Mouse (Mus musculus) heart, adult 2 months (tissue): ENCODE data around the gene Slc30a3. TPM values are rescaled to one million over a fixed set of nuclear protein-coding genes. Genes with fewer than 3 reads are reported as not detected.

ENCODE experiments used
- DNase-seq, 2 experiments: peaks; one replicate each; pipeline ENCODE4 v3.0.0; 2021
- H3K27ac ChIP-seq: fragments of 200-600 bp; 2 replicates; pipeline ENCODE4 v1.8.1; 2022
- H3K27me3 ChIP-seq: fragments of 200-500 bp; 2 replicates; pipeline ENCODE4 v1.6.1; 2012; ENCODE audit warnings: mild to moderate bottlenecking, low read length, inconsistent platforms, mixed read lengths; ENCODE audit not compliant: control insufficient read depth, insufficient read depth
- H3K36me3 ChIP-seq: fragments of 200-500 bp; 2 replicates; pipeline ENCODE4 v1.6.1; 2012; ENCODE audit warnings: low read length, inconsistent platforms; ENCODE audit not compliant: control insufficient read depth, insufficient read depth
- H3K4me1 ChIP-seq: fragments of 200-500 bp; 2 replicates; pipeline ENCODE4 v1.6.1; 2011; ENCODE audit warnings: low read length; ENCODE audit not compliant: control insufficient read depth, insufficient read depth
- H3K4me3 ChIP-seq: fragments of 200-600 bp; 2 replicates; pipeline ENCODE4 v1.8.1; 2022
- H3K79me2 ChIP-seq: fragments of 200-500 bp; replicated peaks from 2 replicates; pipeline ENCODE4 v1.6.1; 2012; ENCODE audit warnings: mild to moderate bottlenecking, inconsistent platforms, low read length, moderate library complexity, mixed read lengths; ENCODE audit not compliant: control insufficient read depth, insufficient read depth
- H3K9ac ChIP-seq: fragments of 200-500 bp; 2 replicates; pipeline ENCODE4 v1.6.1; 2012; ENCODE audit warnings: low read depth, mild to moderate bottlenecking, control low read depth, inconsistent platforms, low read length, mixed read lengths
- CTCF ChIP-seq: fragments of 200-600 bp; IDR thresholded peaks from 2 replicates; pipeline ENCODE4 v1.8.1; 2022; ENCODE audit warnings: antibody characterized with exemption, mild to moderate bottlenecking, moderate library complexity
- EP300 ChIP-seq: fragments of 200-500 bp; IDR thresholded peaks from 2 replicates; pipeline ENCODE4 v1.6.1; 2011; ENCODE audit warnings: low read depth, low read length, control low read depth; ENCODE audit not compliant: insufficient read depth
- POLR2A ChIP-seq: fragments of 200-500 bp; IDR thresholded peaks from 2 replicates; pipeline ENCODE4 v1.6.1; 2011; ENCODE audit warnings: mild to moderate bottlenecking, low read depth, low read length, control low read depth; ENCODE audit not compliant: insufficient read depth
- WGBS: fragments of 180-500 bp; shearing (Covaris S2); methylation state at CpG from one replicate; pipeline ENCODE4 v1.1.7; 2018; 5-methylcytosine and 5-hydroxymethylcytosine counted together
- intact Hi-C: fragments of 180-260 bp; cut with DNase I; formaldehyde crosslinking; loops from one replicate; pipeline ENCODE4 v1.15.1; 2025
- polyA plus RNA-seq: library from polyadenylated mRNA; depleted of rRNA; stranded (reverse); fragments of >200 nt; gene quantifications from 2 replicates; pipeline ENCODE4 v1.2.3, GENCODE M21; 2012
- total RNA-seq, 2 experiments: library from RNA; stranded (reverse); gene quantifications; 2 replicates each; pipeline ENCODE4 v1.2.3; 2021

Gene Slc30a3
- total and polyA plus RNA-seq, 3 experiments, result 0.29 to 0.47 TPM; not detected in 1

- no peaks in the 10 kb centered on the region for H3K27me3 ChIP-seq
- DNase-seq, result peak in 1 of 2 experiments; percentile 37
- TF ChIP-seq CTCF, result no peak
- peak overlapping the region; percentile 83 for H3K9ac ChIP-seq
- intact Hi-C loops, result no loop called here
- WGBS, result 14% methylated on average over 10 of the region's 10 CpGs
- no peaks in the 10 kb centered on the region; the same call in 1 of the 2 replicates for H3K36me3 ChIP-seq
- H3K4me3 ChIP-seq, result peak overlapping the region; percentile 51
- no peaks in the 10 kb centered on the region for H3K79me2 ChIP-seq
- H3K4me1 ChIP-seq, result no peaks in the 10 kb centered on the region
- H3K27ac ChIP-seq, result peak overlapping the region; percentile 95
These were observed 8.9 kb upstream of the Slc30a3 start for GRCm38 (mm10) chr5:31116912-31117311.

- no peaks in the 10 kb centered on the region for H3K79me2 ChIP-seq
- 13% methylated on average over 3 of the region's 3 CpGs for WGBS
- intact Hi-C loops, result no loop called here
- TF ChIP-seq POLR2A, result peak; percentile 51
- TF ChIP-seq EP300, result peak; percentile 88
- no peak for TF ChIP-seq CTCF
- peak within 1 kb of the TSS; percentile 83 for H3K9ac ChIP-seq
- H3K27ac ChIP-seq, result peak within 1 kb of the TSS; percentile 95
- peak within 1 kb of the TSS; percentile 51 for H3K4me3 ChIP-seq
- H3K4me1 ChIP-seq, result no peaks in the 10 kb centered on the region
- peak; percentile 38 to 59 for DNase-seq
- no peaks in the 10 kb centered on the region; the same call in 1 of the 2 replicates for H3K36me3 ChIP-seq
- H3K27me3 ChIP-seq, result no peaks in the 10 kb centered on the region
These were observed 8.3 kb upstream of the Slc30a3 start, which contains the start of gene Trim54 for GRCm38 (mm10) chr5:31116354-31116753. Gene Trim54 (plus strand): TSS chr5:31116712.

GRCm38 (mm10) chr5:31110781-31111180, 2.7 kb upstream of the Slc30a3 start:
- no peaks in the 10 kb centered on the region for H3K36me3 ChIP-seq
- H3K27ac ChIP-seq, result no peak overlapping the region
- intact Hi-C loops, result loop anchor here (2.0 kb wide), 1 partner anchor 28 kb away; no protein-coding TSS in a partner anchor
- DNase-seq, result no peak
- H3K4me1 ChIP-seq, result no peaks in the 10 kb centered on the region
- 15% methylated on average over 7 of the region's 7 CpGs for WGBS
- no peaks in the 10 kb centered on the region for H3K79me2 ChIP-seq
- no peaks in the 10 kb centered on the region for H3K27me3 ChIP-seq
- no peak overlapping the region for H3K4me3 ChIP-seq
- TF ChIP-seq CTCF (peak; percentile 77), EP300 (no peak)
- H3K9ac ChIP-seq, result no peak overlapping the region

GRCm38 (mm10) chr5:31105814-31106335, 2.2 kb downstream of the Slc30a3 start, which contains the start of gene Dnajc5g:
Gene Dnajc5g (plus strand): TSS chr5:31106285.
- 76% methylated on average over 9 of the region's 9 CpGs for WGBS
- intact Hi-C loops, result loop anchor here (5.0 to 10.0 kb wide), 2 partner anchors 54 to 301 kb away; partner anchors contain the start of gene Cad
- no peak for DNase-seq
- H3K4me3 ChIP-seq, result no peak within 1 kb of the TSS
- no peak within 1 kb of the TSS for H3K9ac ChIP-seq
- H3K4me1 ChIP-seq, result no peaks in the 10 kb centered on the region
- no peak for TF ChIP-seq CTCF
- TF ChIP-seq EP300, result no peak
- no peak for TF ChIP-seq POLR2A
- no peaks in the 10 kb centered on the region for H3K36me3 ChIP-seq
- H3K27me3 ChIP-seq, result no peaks in the 10 kb centered on the region
- H3K27ac ChIP-seq, result no peak within 1 kb of the TSS
- no peaks in the 10 kb centered on the region for H3K79me2 ChIP-seq

DNA sequence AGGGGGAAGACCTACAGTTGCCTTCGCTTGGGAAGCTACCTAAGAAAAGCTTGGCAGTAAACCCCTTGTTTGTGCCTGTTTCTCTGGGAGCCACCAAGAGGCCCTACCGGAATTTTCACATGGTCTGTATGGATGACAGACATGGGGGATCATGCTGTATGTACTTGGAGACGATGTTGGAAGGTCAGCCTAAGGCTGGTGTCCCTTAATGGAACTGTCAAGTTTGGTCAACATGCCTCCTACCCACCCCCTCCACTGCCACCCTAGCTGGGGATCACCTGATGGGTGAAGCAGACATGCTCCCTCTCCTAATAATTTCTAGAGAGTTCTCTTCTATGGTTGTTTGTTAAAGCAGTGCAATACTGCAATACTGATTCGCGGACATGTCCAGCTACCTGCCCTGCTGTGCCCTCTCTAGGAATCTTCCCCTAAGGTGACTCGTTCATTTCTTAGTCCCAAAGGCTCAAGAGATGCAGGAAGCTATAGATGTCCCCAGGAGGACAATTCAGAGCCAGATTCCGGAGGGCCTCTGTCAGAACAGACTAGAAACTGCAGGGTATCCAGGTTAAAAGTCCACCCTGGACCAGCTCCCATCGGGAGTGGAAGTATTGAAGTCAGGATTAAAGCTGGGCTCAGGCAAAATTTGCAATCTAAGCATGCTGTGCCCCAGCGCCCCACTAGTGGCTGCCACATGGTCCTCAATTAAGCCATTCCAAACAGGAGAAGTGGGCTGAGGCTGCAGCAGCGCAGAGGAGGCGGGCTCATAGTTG, 12.1 kb downstream of the Slc30a3 start:
- 39% methylated on average over 11 of the region's 11 CpGs for WGBS

More for the DNA sequence above, 12.1 kb downstream of the Slc30a3 start:
- H3K79me2 ChIP-seq, result no peaks in the 10 kb centered on the region
- peaks cover 22% of the 10 kb centered on the region for H3K27me3 ChIP-seq
- no peak for DNase-seq
- no peak for TF ChIP-seq POLR2A
- no peak for TF ChIP-seq EP300
- TF ChIP-seq CTCF, result no peak
- intact Hi-C loops, result no loop called here
- H3K36me3 ChIP-seq, result no peaks in the 10 kb centered on the region
- H3K9ac ChIP-seq, result no peak overlapping the region
- peak overlapping the region; percentile 47 for H3K4me3 ChIP-seq
- H3K4me1 ChIP-seq, result peaks cover 4% of the 10 kb centered on the region
- H3K27ac ChIP-seq, result no peak overlapping the region; the same call in 1 of the 2 replicates
